Mouse (Mus musculus): ENCODE results near the gene Raph1. TPM values are rescaled to one million over a fixed set of nuclear protein-coding genes. Genes with fewer than 3 reads are reported as not detected.

Raph1 gene
- polyA plus RNA-seq, 1 experiment from 2014 or later: 21.5 TPM

- Histone ChIP-seq H3K36me3 (replicated peaks) (no peaks in the 10 kb centered on the region), H3K9me3 (no peaks in the 10 kb centered on the region), H3K27ac (no peak overlapping the region), H3K4me3 (no peak overlapping the region), H3K27me3 (ENCODE audit: poor library complexity, severe bottlenecking) (no peaks in the 10 kb centered on the region), H3K4me1 (no peaks in the 10 kb centered on the region)
- WGBS: 95% methylated on average over 3 of the region's 3 CpGs
- no peak for DNase-seq (ENCODE audit: extremely low spot score, low spot score)
Observed at GRCm38 (mm10) chr1:60539272-60539671, 27.6 kb downstream of the Raph1 start.

- Histone ChIP-seq H3K4me1 (no peaks in the 10 kb centered on the region), H3K27ac (no peak overlapping the region), H3K9me3 (no peaks in the 10 kb centered on the region), H3K4me3 (no peak overlapping the region), H3K36me3 (replicated peaks) (peaks cover 24% of the 10 kb centered on the region), H3K27me3 (ENCODE audit: poor library complexity, severe bottlenecking) (no peaks in the 10 kb centered on the region)
- 96% methylated on average over 2 of the region's 2 CpGs for WGBS
- no peak for DNase-seq (ENCODE audit: extremely low spot score, low spot score)
Observed at GRCm38 (mm10) chr1:60534932-60535331, 32.0 kb downstream of the Raph1 start.

GRCm38 (mm10) chr1:60530636-60531035 is 36.3 kb downstream of the Raph1 start:
- H3K36me3 ChIP-seq (replicated peaks): peaks cover 60% of the 10 kb centered on the region

GRCm38 (mm10) chr1:60530107-60530506 is 36.8 kb downstream of the Raph1 start:
- H3K9me3 ChIP-seq: no peaks in the 10 kb centered on the region
- H3K4me3 ChIP-seq: no peak overlapping the region
- H3K36me3 ChIP-seq (replicated peaks): peaks cover 65% of the 10 kb centered on the region
- 93% methylated on average over 6 of the region's 6 CpGs for WGBS
- no peak for DNase-seq (ENCODE audit: extremely low spot score, low spot score)
- H3K27ac ChIP-seq: no peak overlapping the region
- no peaks in the 10 kb centered on the region for H3K27me3 ChIP-seq (ENCODE audit: poor library complexity, severe bottlenecking)
- H3K4me1 ChIP-seq: no peaks in the 10 kb centered on the region

More at GRCm38 (mm10) chr1:60530636-60531035, 36.3 kb downstream of the Raph1 start:
- no peaks in the 10 kb centered on the region for H3K9me3 ChIP-seq
- H3K27ac ChIP-seq: no peak overlapping the region
- H3K4me3 ChIP-seq: no peak overlapping the region
- H3K4me1 ChIP-seq: no peaks in the 10 kb centered on the region
- 88% methylated on average over 2 of the region's 2 CpGs for WGBS
- no peaks in the 10 kb centered on the region for H3K27me3 ChIP-seq (ENCODE audit: poor library complexity, severe bottlenecking)
- no peak for DNase-seq (ENCODE audit: extremely low spot score, low spot score)

GRCm38 (mm10) chr1:60510584-60510983 is 56.3 kb downstream of the Raph1 start:
- Histone ChIP-seq H3K27me3 (ENCODE audit: poor library complexity, severe bottlenecking) (no peaks in the 10 kb centered on the region), H3K4me3 (no peak overlapping the region), H3K36me3 (replicated peaks) (peaks cover 33% of the 10 kb centered on the region), H3K4me1 (no peaks in the 10 kb centered on the region), H3K27ac (no peak overlapping the region), H3K9me3 (no peaks in the 10 kb centered on the region)
- no peak for DNase-seq (ENCODE audit: extremely low spot score, low spot score)
- 92% methylated on average over 2 of the region's 2 CpGs for WGBS

GRCm38 (mm10) chr1:60503456-60503855 is 63.4 kb downstream of the Raph1 start:
- Histone ChIP-seq H3K4me1 (no peaks in the 10 kb centered on the region), H3K27ac (no peak overlapping the region), H3K4me3 (no peak overlapping the region), H3K9me3 (no peaks in the 10 kb centered on the region), H3K27me3 (ENCODE audit: poor library complexity, severe bottlenecking) (no peaks in the 10 kb centered on the region), H3K36me3 (replicated peaks) (peaks cover 31% of the 10 kb centered on the region)
- no peak for DNase-seq (ENCODE audit: extremely low spot score, low spot score)
- 81% methylated on average over 5 of the region's 5 CpGs for WGBS

GRCm38 (mm10) chr1:60493421-60493820 is 73.5 kb downstream of the Raph1 start:
- H3K27me3 ChIP-seq (ENCODE audit: poor library complexity, severe bottlenecking): no peaks in the 10 kb centered on the region
- no peaks in the 10 kb centered on the region for H3K9me3 ChIP-seq
- H3K4me3 ChIP-seq: no peak overlapping the region
- H3K4me1 ChIP-seq: no peaks in the 10 kb centered on the region
- 93% methylated on average over 6 of the region's 6 CpGs for WGBS
- no peak overlapping the region for H3K27ac ChIP-seq
- peaks cover 93% of the 10 kb centered on the region for H3K36me3 ChIP-seq (replicated peaks)
- no peak for DNase-seq (ENCODE audit: extremely low spot score, low spot score)

GRCm38 (mm10) chr1:60492404-60492803 is 74.5 kb downstream of the Raph1 start:
- WGBS: 85% methylated on average over 5 of the region's 5 CpGs
- H3K36me3 ChIP-seq (replicated peaks): peaks cover 93% of the 10 kb centered on the region
- no peak for DNase-seq (ENCODE audit: extremely low spot score, low spot score)
- H3K27me3 ChIP-seq (ENCODE audit: poor library complexity, severe bottlenecking): no peaks in the 10 kb centered on the region
- no peaks in the 10 kb centered on the region for H3K4me1 ChIP-seq
- H3K27ac ChIP-seq: no peak overlapping the region
- H3K4me3 ChIP-seq: no peak overlapping the region
- no peaks in the 10 kb centered on the region for H3K9me3 ChIP-seq

- Histone ChIP-seq H3K4me3 (no peak overlapping the region), H3K27me3 (ENCODE audit: poor library complexity, severe bottlenecking) (no peaks in the 10 kb centered on the region), H3K9me3 (no peaks in the 10 kb centered on the region), H3K4me1 (no peaks in the 10 kb centered on the region), H3K27ac (no peak overlapping the region), H3K36me3 (replicated peaks) (peaks cover 86% of the 10 kb centered on the region)
- DNase-seq (ENCODE audit: extremely low spot score, low spot score): no peak
- 82% methylated on average over 4 of the region's 4 CpGs for WGBS
Observed at GRCm38 (mm10) chr1:60490510-60490909, 76.4 kb downstream of the Raph1 start.

GRCm38 (mm10) chr1:60489660-60490059 is 77.2 kb downstream of the Raph1 start:
- H3K4me1 ChIP-seq: no peaks in the 10 kb centered on the region
- no peak for DNase-seq (ENCODE audit: extremely low spot score, low spot score)
- no peaks in the 10 kb centered on the region for H3K27me3 ChIP-seq (ENCODE audit: poor library complexity, severe bottlenecking)
- H3K27ac ChIP-seq: no peak overlapping the region
- H3K4me3 ChIP-seq: no peak overlapping the region
- WGBS: 100% methylated on average over 2 of the region's 2 CpGs
- peaks cover 78% of the 10 kb centered on the region for H3K36me3 ChIP-seq (replicated peaks)
- H3K9me3 ChIP-seq: no peaks in the 10 kb centered on the region

GRCm38 (mm10) chr1:60488635-60489034 is 78.3 kb downstream of the Raph1 start:
- no peaks in the 10 kb centered on the region for H3K27me3 ChIP-seq (ENCODE audit: poor library complexity, severe bottlenecking)
- H3K9me3 ChIP-seq: no peaks in the 10 kb centered on the region
- H3K36me3 ChIP-seq (replicated peaks): peaks cover 71% of the 10 kb centered on the region
- no peak overlapping the region for H3K27ac ChIP-seq
- no peak for DNase-seq (ENCODE audit: extremely low spot score, low spot score)
- no peaks in the 10 kb centered on the region for H3K4me1 ChIP-seq
- 91% methylated on average over 8 of the region's 8 CpGs for WGBS
- H3K4me3 ChIP-seq: no peak overlapping the region

GRCm38 (mm10) chr1:60485649-60486048 is 81.3 kb downstream of the Raph1 start:
- no peak for DNase-seq (ENCODE audit: extremely low spot score, low spot score)
- WGBS: 79% methylated on average over 3 of the region's 3 CpGs
- no peak overlapping the region for H3K4me3 ChIP-seq
- peaks cover 54% of the 10 kb centered on the region for H3K36me3 ChIP-seq (replicated peaks)
- H3K9me3 ChIP-seq: no peaks in the 10 kb centered on the region
- H3K27me3 ChIP-seq (ENCODE audit: poor library complexity, severe bottlenecking): no peaks in the 10 kb centered on the region
- no peaks in the 10 kb centered on the region for H3K4me1 ChIP-seq
- H3K27ac ChIP-seq: no peak overlapping the region

- WGBS: 96% methylated on average over 1 of the region's 1 CpGs
- no peak for DNase-seq (ENCODE audit: extremely low spot score, low spot score)
- Histone ChIP-seq H3K9me3 (no peaks in the 10 kb centered on the region), H3K27ac (no peak overlapping the region), H3K36me3 (replicated peaks) (peaks cover 48% of the 10 kb centered on the region), H3K4me3 (no peak overlapping the region), H3K4me1 (no peaks in the 10 kb centered on the region), H3K27me3 (ENCODE audit: poor library complexity, severe bottlenecking) (no peaks in the 10 kb centered on the region)
Observed at GRCm38 (mm10) chr1:60482881-60483280, 84.0 kb downstream of the Raph1 start.

- 73% methylated on average over 1 of the region's 1 CpGs for WGBS
- no peaks in the 10 kb centered on the region for H3K4me1 ChIP-seq
- no peaks in the 10 kb centered on the region for H3K27me3 ChIP-seq (ENCODE audit: poor library complexity, severe bottlenecking)
- peaks cover 48% of the 10 kb centered on the region for H3K36me3 ChIP-seq (replicated peaks)
- no peak overlapping the region for H3K27ac ChIP-seq
- no peaks in the 10 kb centered on the region for H3K9me3 ChIP-seq
- no peak for DNase-seq (ENCODE audit: extremely low spot score, low spot score)
- no peak overlapping the region for H3K4me3 ChIP-seq
Observed at GRCm38 (mm10) chr1:60481561-60481960, 85.3 kb downstream of the Raph1 start.

All from forebrain, embryonic 10.5 days (tissue).